Comparison of ENCODE assay signal across 26 mouse cellular contexts in the genomic region with DNA sequence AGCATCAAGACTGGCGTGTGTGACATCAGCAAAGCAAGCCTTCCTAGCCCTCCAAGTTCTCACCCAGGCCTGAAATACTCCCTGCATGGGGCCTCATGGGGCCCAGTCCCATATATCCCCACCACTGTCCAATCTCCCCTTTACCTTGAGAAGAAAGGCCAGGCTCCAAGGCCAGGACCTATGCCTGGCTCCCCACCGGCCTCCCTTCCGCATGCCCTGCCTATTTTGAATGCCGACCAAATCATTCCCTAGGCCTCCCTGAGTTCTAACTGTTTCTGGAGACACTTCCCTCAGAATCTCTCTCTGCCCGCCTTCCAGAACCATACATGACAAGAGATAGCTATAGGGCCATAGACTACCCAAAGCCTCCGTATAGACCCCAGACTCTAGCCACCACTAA. TPM values are rescaled to one million over a fixed set of nuclear protein-coding genes. Genes with fewer than 3 reads are reported as not detected.
DNase-seq lines count a peak whose midpoint lies in the region; ATAC-seq and TF ChIP-seq lines count a peak whose summit lies in the region.
"Had no signal": no experiment of that assay in that cellular context is flagged by ENCODE, and none has a peak within 500 bp of the region (broad histone marks: within the 10 kb centered on the region; RNA-seq: fewer than 3 reads in every experiment).

No protein-coding gene starts in this region.

- peaks cover 15% of the 10 kb centered on the region; the same call in 1 of the 2 replicates for H3K4me1 ChIP-seq in intestine, embryonic 15.5 days (replicated peaks)
- H3K4me1 ChIP-seq in intestine, postnatal 0 days (replicated peaks; ENCODE audit: control insufficient read depth, insufficient read depth, low read length), result peaks cover 7% of the 10 kb centered on the region; the same call in 1 of the 2 replicates
- H3K4me1 ChIP-seq: hindbrain, embryonic 15.5 days had no signal

- TF ChIP-seq CTCF in intestine, postnatal 0 days (IDR thresholded peaks at IDR 0.05; ENCODE audit: low read depth), result no peak

- no peaks in the 10 kb centered on the region for H3K27me3 ChIP-seq in intestine, embryonic 15.5 days (replicated peaks)
- H3K27me3 ChIP-seq in intestine, postnatal 0 days (replicated peaks; ENCODE audit: control insufficient read depth, insufficient read depth, low read length), result no peaks in the 10 kb centered on the region
- H3K27me3 ChIP-seq: CH12.LX; forebrain, embryonic 13.5 days; heart, embryonic 12.5 days; heart, embryonic 15.5 days; hindbrain, embryonic 12.5 days; hindbrain, embryonic 15.5 days had no signal

- no peak for ATAC-seq in intestine, embryonic 15.5 days
- no peak for ATAC-seq in intestine, postnatal 0 days
- ATAC-seq: forebrain, embryonic 13.5 days; forebrain, embryonic 16.5 days had no signal

- no peaks in the 10 kb centered on the region for H3K9me3 ChIP-seq in intestine, embryonic 15.5 days
- no peaks in the 10 kb centered on the region for H3K9me3 ChIP-seq in intestine, postnatal 0 days (ENCODE audit: control insufficient read depth)
- H3K9me3 ChIP-seq: forebrain, embryonic 10.5 days; forebrain, embryonic 13.5 days; G1E; heart, embryonic 12.5 days; heart, embryonic 15.5 days; hindbrain, embryonic 12.5 days; hindbrain, embryonic 15.5 days had no signal

- no peaks in the 10 kb centered on the region for H3K36me3 ChIP-seq in intestine, embryonic 15.5 days
- no peaks in the 10 kb centered on the region for H3K36me3 ChIP-seq in intestine, postnatal 0 days (ENCODE audit: control insufficient read depth, insufficient read depth)
- H3K36me3 ChIP-seq: G1E; heart, embryonic 12.5 days; heart, embryonic 15.5 days; hindbrain, embryonic 15.5 days had no signal

- 87% methylated on average over 6 of the region's 6 CpGs for WGBS in intestine, embryonic 15.5 days
- 70% methylated on average over 6 of the region's 6 CpGs for WGBS in intestine, postnatal 0 days

- no peak overlapping the region for H3K4me3 ChIP-seq in intestine, embryonic 15.5 days (replicated peaks)
- no peak overlapping the region for H3K4me3 ChIP-seq in intestine, postnatal 0 days (ENCODE audit: low read depth, low read length)
- H3K4me3 ChIP-seq: forebrain, embryonic 10.5 days; forebrain, embryonic 13.5 days; heart, adult 2 months; heart, embryonic 12.5 days; heart, embryonic 15.5 days; hindbrain, embryonic 12.5 days; hindbrain, embryonic 15.5 days had no signal

- DNase-seq in heart, adult 11 months, result peak; percentile 76
- DNase-seq in heart, adult 18-20 months, result no peak
- no peak for DNase-seq in MN1 (ENCODE audit: low spot score)
- DNase-seq in kidney, postnatal 14 days, result no peak
- DNase-seq: adrenal gland, adult 8-10 months; adrenal gland, postnatal 25 days; B cell, adult 2 months; cerebellum, adult 18-20 months; cerebellum, adult 9-10 months; cerebellum, postnatal 14 days; gastrocnemius, postnatal 10 days; heart, adult 2 months; heart, postnatal 10 days; heart, postnatal 36 days; kidney, adult 2 months had no signal

- no peak overlapping the region for H3K9ac ChIP-seq in intestine, embryonic 15.5 days
- no peak overlapping the region for H3K9ac ChIP-seq in intestine, postnatal 0 days (ENCODE audit: low read depth, low read length)
- H3K9ac ChIP-seq: forebrain, embryonic 13.5 days; heart, embryonic 12.5 days; heart, embryonic 15.5 days; hindbrain, embryonic 12.5 days; hindbrain, embryonic 15.5 days had no signal

- H3K27ac ChIP-seq in intestine, embryonic 15.5 days, result peak overlapping the region; percentile 62; the same call in 1 of the 2 replicates
- no peak overlapping the region for H3K27ac ChIP-seq in intestine, postnatal 0 days (ENCODE audit: low read depth, low read length)
- H3K27ac ChIP-seq: forebrain, embryonic 13.5 days; heart, adult 2 months; heart, embryonic 15.5 days; hindbrain, embryonic 12.5 days; hindbrain, embryonic 15.5 days had no signal

- peak overlapping the region; percentile 14; the same call in 1 of the 2 replicates for H3K4me2 ChIP-seq in intestine, embryonic 15.5 days (replicated peaks)
- peak overlapping the region; percentile 7; the same call in 1 of the 2 replicates for H3K4me2 ChIP-seq in intestine, postnatal 0 days (replicated peaks; ENCODE audit: low read depth)
- H3K4me2 ChIP-seq: forebrain, embryonic 13.5 days; heart, embryonic 12.5 days; heart, embryonic 15.5 days; hindbrain, embryonic 12.5 days; hindbrain, embryonic 15.5 days had no signal

RNA-seq across cellular contexts. Expression of gene Greb1, which starts 49.1 kb away (rescaled TPM):
- total RNA-seq in heart, adult 18-20 months (2021), result under 1 TPM; 0.27 to 0.33 TPM
- 5.1 and 5.7 TPM in 2 replicates for polyA plus RNA-seq in intestine, embryonic 15.5 days (2015; fragmentation: Nextera tagmentation; extraction: Ambion mirVana)
- polyA plus RNA-seq in intestine, postnatal 0 days (2015; fragmentation: Nextera tagmentation; extraction: Ambion mirVana), result 2.5 and 3.4 TPM in 2 replicates
- total RNA-seq: CH12.LX had no signal
- polyA plus RNA-seq: G1E had no signal

RNA-seq across cellular contexts. Expression of gene E2f6, which starts 59.2 kb away (rescaled TPM):
- total RNA-seq in heart, adult 18-20 months (2021), result 10 to 100 TPM; 84.6 to 86.7 TPM
- 37.6 and 39.6 TPM in 2 replicates for polyA plus RNA-seq in intestine, embryonic 15.5 days (2015; fragmentation: Nextera tagmentation; extraction: Ambion mirVana)
- polyA plus RNA-seq in intestine, postnatal 0 days (2015; fragmentation: Nextera tagmentation; extraction: Ambion mirVana), result 11.7 and 12.1 TPM in 2 replicates
